Mouse (Mus musculus): ENCODE measurements around the gene Cd248. TPM values are rescaled to one million over a fixed set of nuclear protein-coding genes. Genes with fewer than 3 reads are reported as not detected.
A peak's percentile ranks its signal among the peaks of the same experiment; 100 is the strongest.

Cd248 gene
- polyA plus RNA-seq, 1 experiment = 4.9 TPM

DNA sequence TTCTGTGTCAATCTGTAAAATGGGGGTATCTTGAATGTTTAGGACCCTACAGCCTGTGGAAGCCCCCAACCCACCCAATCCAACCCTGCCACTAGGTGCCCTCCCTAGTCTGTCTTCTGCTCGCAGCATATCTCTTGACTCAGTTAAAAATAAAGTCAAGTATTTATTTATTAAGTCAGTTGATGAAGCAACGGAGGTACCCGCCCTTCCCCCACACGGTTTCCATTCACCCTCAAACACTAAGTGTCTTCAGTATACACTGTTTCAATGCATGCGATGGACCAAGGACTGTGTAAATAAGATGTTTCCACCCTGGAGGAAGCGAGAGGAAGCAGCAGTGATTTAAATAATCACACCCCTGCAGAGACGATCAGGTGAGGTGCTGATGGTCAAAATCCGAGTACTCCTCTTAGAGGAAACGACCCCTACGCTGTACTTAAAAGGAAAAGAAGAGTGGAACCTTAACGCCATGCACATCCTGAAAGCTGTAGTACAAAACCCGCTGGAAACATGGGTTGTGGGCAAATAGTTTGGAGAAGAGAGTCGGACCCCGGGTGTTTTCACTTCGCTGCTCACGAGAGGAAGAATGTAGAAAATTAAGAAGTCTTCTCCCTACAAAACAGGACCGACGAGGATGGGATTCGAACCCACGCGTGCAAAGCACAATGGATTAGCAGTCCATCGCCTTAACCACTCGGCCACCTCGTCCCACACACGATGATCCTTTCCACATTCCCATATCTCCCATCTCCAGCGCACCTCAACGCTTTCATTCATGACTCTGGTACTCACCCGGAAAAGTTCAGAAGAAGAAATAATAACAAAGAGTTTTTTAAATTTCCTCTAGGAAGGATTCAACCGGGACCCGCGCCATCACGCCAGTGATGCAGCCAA is 30.0 kb upstream of the Cd248 start:
- WGBS = 5% methylated on average over 32 of the region's 32 CpGs
- no peak for TF ChIP-seq CTCF (IDR thresholded peaks at IDR 0.05; ENCODE audit: borderline replicate concordance, insufficient read depth, low read depth, low read length)
- no peak for TF ChIP-seq POLR2A (IDR thresholded peaks at IDR 0.05; ENCODE audit: borderline replicate concordance, insufficient read depth, low read length)
- Histone ChIP-seq H3K27me3 (ENCODE audit: control insufficient read depth, insufficient read depth, low read length) (no peaks in the 10 kb centered on the region), H3K4me1 (ENCODE audit: control insufficient read depth, insufficient read depth, low read length) (0 out of 2 replicates have a peak, but pooled peaks cover 2% of the 10 kb centered on the region), H3K27ac (ENCODE audit: insufficient read depth, low read length) (no peak overlapping the region), H3K4me3 (replicated peaks; ENCODE audit: insufficient read depth, low read depth, low read length) (peak overlapping the region; percentile 92)
- peak; percentile 89 to 96 for DNase-seq

DNA sequence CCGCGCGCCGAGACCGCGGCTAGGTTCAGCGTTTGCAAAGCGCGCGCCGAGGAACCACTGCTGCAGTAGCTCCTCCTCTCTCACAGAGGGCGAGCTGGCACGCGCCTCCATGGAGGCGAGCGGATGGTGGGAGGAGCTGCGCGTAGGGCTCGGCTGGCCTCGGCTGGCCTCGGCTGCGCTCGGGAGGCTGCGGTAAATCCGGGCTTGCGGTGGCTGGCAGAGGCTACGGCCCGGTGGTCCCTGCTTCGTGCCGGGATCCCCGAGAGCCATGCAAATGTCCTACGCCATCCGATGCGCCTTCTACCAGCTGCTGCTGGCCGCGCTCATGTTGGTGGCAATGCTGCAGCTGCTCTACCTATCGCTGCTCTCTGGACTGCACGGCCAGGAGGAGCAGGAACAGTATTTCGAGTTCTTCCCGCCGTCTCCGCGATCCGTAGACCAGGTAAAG is 29.1 kb upstream of the Cd248 start, which contains the start of the genes B4gat1 and AC124502.3:
TSS of gene B4gat1 (plus strand) at position 118 of the 448 bp plus-strand sequence.
TSS of gene AC124502.3 (plus strand) at position 183 of the 448 bp plus-strand sequence.
- peak; percentile 94 to 95 for DNase-seq
- under 1% methylated on average over 44 of the region's 44 CpGs for WGBS
- H3K27ac ChIP-seq (ENCODE audit: insufficient read depth, low read length) = peak within 1 kb of the TSS; percentile 89
- H3K4me1 ChIP-seq (ENCODE audit: control insufficient read depth, insufficient read depth, low read length) = 0 out of 2 replicates have a peak, but pooled peaks cover 2% of the 10 kb centered on the region
- peak within 1 kb of the TSS; percentile 92 for H3K4me3 ChIP-seq (replicated peaks; ENCODE audit: insufficient read depth, low read depth, low read length)
- TF ChIP-seq CTCF (IDR thresholded peaks at IDR 0.05; ENCODE audit: borderline replicate concordance, insufficient read depth, low read depth, low read length) = no peak
- TF ChIP-seq POLR2A (IDR thresholded peaks at IDR 0.05; ENCODE audit: borderline replicate concordance, insufficient read depth, low read length) = peak; percentile 95
- no peaks in the 10 kb centered on the region for H3K27me3 ChIP-seq (ENCODE audit: control insufficient read depth, insufficient read depth, low read length)

GRCm38 (mm10) chr19:5039301-5040114 is 28.4 kb upstream of the Cd248 start:
- H3K4me3 ChIP-seq (replicated peaks; ENCODE audit: insufficient read depth, low read depth, low read length) = peak overlapping the region; percentile 92
- 0 out of 2 replicates have a peak, but pooled peaks cover 2% of the 10 kb centered on the region for H3K4me1 ChIP-seq (ENCODE audit: control insufficient read depth, insufficient read depth, low read length)
- no peaks in the 10 kb centered on the region for H3K27me3 ChIP-seq (ENCODE audit: control insufficient read depth, insufficient read depth, low read length)
- DNase-seq = peak; percentile 38 to 59
- no peak for TF ChIP-seq CTCF (IDR thresholded peaks at IDR 0.05; ENCODE audit: borderline replicate concordance, insufficient read depth, low read depth, low read length)
- TF ChIP-seq POLR2A (IDR thresholded peaks at IDR 0.05; ENCODE audit: borderline replicate concordance, insufficient read depth, low read length) = no peak
- peak overlapping the region; percentile 89 for H3K27ac ChIP-seq (ENCODE audit: insufficient read depth, low read length)
- WGBS = 4% methylated on average over 41 of the region's 41 CpGs

GRCm38 (mm10) chr19:5040862-5041523 is 26.9 kb upstream of the Cd248 start, which contains the start of gene Brms1:
Brms1 (plus strand) TSS chr19:5041354.
- TF ChIP-seq CTCF (IDR thresholded peaks at IDR 0.05; ENCODE audit: borderline replicate concordance, insufficient read depth, low read depth, low read length) (no peak), POLR2A (IDR thresholded peaks at IDR 0.05; ENCODE audit: borderline replicate concordance, insufficient read depth, low read length) (peak; percentile 30; the same call in 1 of the 2 replicates)
- Histone ChIP-seq H3K27ac (ENCODE audit: insufficient read depth, low read length) (no peak within 1 kb of the TSS), H3K27me3 (ENCODE audit: control insufficient read depth, insufficient read depth, low read length) (no peaks in the 10 kb centered on the region), H3K4me3 (replicated peaks; ENCODE audit: insufficient read depth, low read depth, low read length) (peak within 1 kb of the TSS; percentile 92), H3K4me1 (ENCODE audit: control insufficient read depth, insufficient read depth, low read length) (0 out of 2 replicates have a peak, but pooled peaks cover 2% of the 10 kb centered on the region)
- WGBS = 5% methylated on average over 40 of the region's 40 CpGs
- DNase-seq = peak; percentile 89 to 90

- TF ChIP-seq POLR2A (IDR thresholded peaks at IDR 0.05; ENCODE audit: borderline replicate concordance, insufficient read depth, low read length) = no peak
- TF ChIP-seq CTCF (IDR thresholded peaks at IDR 0.05; ENCODE audit: borderline replicate concordance, insufficient read depth, low read depth, low read length) = no peak
- Histone ChIP-seq H3K27ac (ENCODE audit: insufficient read depth, low read length) (no peak overlapping the region), H3K4me3 (replicated peaks; ENCODE audit: insufficient read depth, low read depth, low read length) (peak overlapping the region; percentile 92), H3K27me3 (ENCODE audit: control insufficient read depth, insufficient read depth, low read length) (no peaks in the 10 kb centered on the region), H3K4me1 (ENCODE audit: control insufficient read depth, insufficient read depth, low read length) (0 out of 2 replicates have a peak, but pooled peaks cover 2% of the 10 kb centered on the region)
- 3% methylated on average over 16 of the region's 16 CpGs for WGBS
- no peak for DNase-seq
These were observed 26.3 kb upstream of the Cd248 start for GRCm38 (mm10) chr19:5041588-5041987.

DNA sequence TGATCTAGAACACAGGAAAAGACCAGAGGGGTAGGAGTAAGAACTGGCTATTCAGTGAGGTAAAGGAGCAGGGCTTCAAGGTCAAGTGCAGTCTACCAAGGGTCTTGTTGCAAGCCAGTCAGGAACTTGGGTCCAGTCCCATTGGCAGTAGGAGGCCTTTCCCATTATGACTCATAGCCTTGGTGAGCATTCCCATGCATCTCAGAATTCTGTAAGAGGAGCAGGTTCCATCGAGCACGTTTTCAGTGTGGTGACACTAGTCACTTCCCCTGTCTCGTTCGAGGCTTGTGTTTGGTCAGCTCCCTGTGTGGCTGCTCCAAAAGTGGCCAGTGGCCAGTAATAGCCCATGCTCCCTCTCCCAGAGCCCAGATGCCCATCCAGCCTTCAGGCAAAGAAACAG is 22.3 kb upstream of the Cd248 start:
- 10% methylated on average over 4 of the region's 4 CpGs for WGBS
- H3K27me3 ChIP-seq (ENCODE audit: control insufficient read depth, insufficient read depth, low read length) = no peaks in the 10 kb centered on the region
- H3K4me3 ChIP-seq (replicated peaks; ENCODE audit: insufficient read depth, low read depth, low read length) = no peak overlapping the region
- peaks cover 14% of the 10 kb centered on the region for H3K4me1 ChIP-seq (ENCODE audit: control insufficient read depth, insufficient read depth, low read length)
- TF ChIP-seq POLR2A (IDR thresholded peaks at IDR 0.05; ENCODE audit: borderline replicate concordance, insufficient read depth, low read length) = no peak
- no peak for TF ChIP-seq CTCF (IDR thresholded peaks at IDR 0.05; ENCODE audit: borderline replicate concordance, insufficient read depth, low read depth, low read length)
- peak in 1 of 2 experiments; percentile 52 for DNase-seq
- no peak overlapping the region for H3K27ac ChIP-seq (ENCODE audit: insufficient read depth, low read length)

Data from cerebellum, adult 2 months (tissue).